Mouse (Mus musculus) heart, embryonic 10.5 days (tissue): ENCODE data around the gene Rxfp1. TPM values are rescaled to one million over a fixed set of nuclear protein-coding genes. Genes with fewer than 3 reads are reported as not detected.

Experiments
- DNase-seq: peaks from one replicate; pipeline ENCODE4 v3.0.0-alpha.2; 2017; ENCODE audit warnings: low spot score
- H3K27ac ChIP-seq: fragments of 300-500 bp; sonication (generic); 2 replicates; pipeline ENCODE4 v1.5.1; 2016; ENCODE audit warnings: mild to moderate bottlenecking
- H3K27me3 ChIP-seq: fragments of 300-500 bp; sonication (generic); 2 replicates; pipeline ENCODE4 v1.6.1; 2016; ENCODE audit warnings: mild to moderate bottlenecking; ENCODE audit not compliant: poor library complexity, insufficient read depth, severe bottlenecking
- H3K36me3 ChIP-seq: fragments of 300-500 bp; sonication (generic); 2 replicates; pipeline ENCODE4 v1.6.1; 2016; ENCODE audit warnings: mild to moderate bottlenecking, moderate library complexity
- H3K4me1 ChIP-seq: fragments of 300-500 bp; sonication (generic); 2 replicates; pipeline ENCODE4 v1.6.1; 2016; ENCODE audit warnings: mild to moderate bottlenecking
- H3K4me3 ChIP-seq: fragments of 300-500 bp; sonication (generic); 2 replicates; pipeline ENCODE4 v1.5.1; 2016; ENCODE audit warnings: mild to moderate bottlenecking, moderate library complexity
- H3K9me3 ChIP-seq: fragments of 300-500 bp; sonication (generic); 2 replicates; pipeline ENCODE4 v1.6.1; 2016; ENCODE audit warnings: mild to moderate bottlenecking, moderate library complexity
- WGBS: fragments of 180-500 bp; shearing (Covaris S2); methylation state at CpG from one replicate; pipeline ENCODE4 v1.1.7; 2016; 5-methylcytosine and 5-hydroxymethylcytosine counted together
- polyA plus RNA-seq: library from polyadenylated mRNA; unstranded; fragments of >200 nt; fragmentation: Nextera tagmentation; extraction: Ambion mirVana; gene quantifications from 2 replicates; pipeline ENCODE4 v1.2.1, GENCODE M21; 2016

Rxfp1 gene
- polyA plus RNA-seq, 1 experiment from 2014 or later = 2.8 TPM

GRCm38 (mm10) chr3:79652129-79652528, 85.6 kb downstream of the Rxfp1 start:
- no peaks in the 10 kb centered on the region for H3K4me1 ChIP-seq
- no peaks in the 10 kb centered on the region for H3K36me3 ChIP-seq
- WGBS = 87% methylated on average over 6 of the region's 6 CpGs
- no peaks in the 10 kb centered on the region for H3K9me3 ChIP-seq
- H3K4me3 ChIP-seq = no peak overlapping the region
- H3K27ac ChIP-seq = no peak overlapping the region
- DNase-seq = no peak
- no peaks in the 10 kb centered on the region for H3K27me3 ChIP-seq

- WGBS = 2% methylated on average over 11 of the region's 11 CpGs
- H3K36me3 ChIP-seq = peaks cover 27% of the 10 kb centered on the region
- DNase-seq = no peak
- no peaks in the 10 kb centered on the region for H3K27me3 ChIP-seq
- H3K9me3 ChIP-seq = no peaks in the 10 kb centered on the region
- peak within 1 kb of the TSS; percentile 90 for H3K27ac ChIP-seq
- H3K4me1 ChIP-seq = peaks cover 7% of the 10 kb centered on the region; the same call in 1 of the 2 replicates
- H3K4me3 ChIP-seq = peak within 1 kb of the TSS; percentile 79
These were observed 108.3 kb downstream of the Rxfp1 start, which contains the start of gene Etfdh for GRCm38 (mm10) chr3:79629416-79629730. Gene Etfdh, minus strand, starts transcription at chr3:79629500.

GRCm38 (mm10) chr3:79628561-79629415, 108.9 kb downstream of the Rxfp1 start, which contains the start of gene 4930579G24Rik:
Gene 4930579G24Rik, plus strand, starts transcription at chr3:79629079.
- Histone ChIP-seq H3K4me1 (peaks cover 7% of the 10 kb centered on the region; the same call in 1 of the 2 replicates), H3K36me3 (peaks cover 25% of the 10 kb centered on the region)
- WGBS = under 1% methylated on average over 60 of the region's 60 CpGs

GRCm38 (mm10) chr3:79628182-79628560, 109.5 kb downstream of the Rxfp1 start:
- 1% methylated on average over 9 of the region's 9 CpGs for WGBS
- peaks cover 19% of the 10 kb centered on the region for H3K36me3 ChIP-seq
- no peaks in the 10 kb centered on the region for H3K27me3 ChIP-seq
- peak overlapping the region; percentile 90 for H3K27ac ChIP-seq
- H3K9me3 ChIP-seq = no peaks in the 10 kb centered on the region
- H3K4me1 ChIP-seq = peaks cover 7% of the 10 kb centered on the region; the same call in 1 of the 2 replicates
- no peak for DNase-seq
- peak overlapping the region; percentile 79 for H3K4me3 ChIP-seq

More at GRCm38 (mm10) chr3:79628561-79629415, 108.9 kb downstream of the Rxfp1 start, which contains the start of gene 4930579G24Rik:
- Histone ChIP-seq H3K27ac (peak within 1 kb of the TSS; percentile 90), H3K4me3 (peak within 1 kb of the TSS; percentile 79), H3K9me3 (no peaks in the 10 kb centered on the region), H3K27me3 (no peaks in the 10 kb centered on the region)
- DNase-seq = peak; percentile 100

GRCm38 (mm10) chr3:79627484-79628181, 110.0 kb downstream of the Rxfp1 start:
- WGBS = 29% methylated on average over 10 of the region's 10 CpGs
- Histone ChIP-seq H3K9me3 (no peaks in the 10 kb centered on the region), H3K4me1 (peaks cover 7% of the 10 kb centered on the region; the same call in 1 of the 2 replicates), H3K27ac (peak overlapping the region; percentile 90), H3K27me3 (no peaks in the 10 kb centered on the region), H3K4me3 (peak overlapping the region; percentile 79), H3K36me3 (peaks cover 20% of the 10 kb centered on the region)
- DNase-seq = no peak

- no peaks in the 10 kb centered on the region for H3K27me3 ChIP-seq
- peaks cover 73% of the 10 kb centered on the region for H3K36me3 ChIP-seq
- no peak overlapping the region for H3K27ac ChIP-seq
- no peaks in the 10 kb centered on the region for H3K4me1 ChIP-seq
- no peak overlapping the region for H3K4me3 ChIP-seq
- H3K9me3 ChIP-seq = no peaks in the 10 kb centered on the region
- 94% methylated on average over 2 of the region's 2 CpGs for WGBS
- no peak for DNase-seq
These were observed 127.8 kb downstream of the Rxfp1 start for GRCm38 (mm10) chr3:79609886-79610285.

GRCm38 (mm10) chr3:79595468-79595867, 142.2 kb downstream of the Rxfp1 start:
- Histone ChIP-seq H3K36me3 (peaks cover 71% of the 10 kb centered on the region), H3K9me3 (no peaks in the 10 kb centered on the region), H3K27ac (no peak overlapping the region), H3K4me1 (peaks cover 6% of the 10 kb centered on the region; the same call in 1 of the 2 replicates), H3K27me3 (no peaks in the 10 kb centered on the region), H3K4me3 (no peak overlapping the region)
- WGBS = 90% methylated on average over 7 of the region's 7 CpGs
- no peak for DNase-seq

- peaks cover 35% of the 10 kb centered on the region for H3K36me3 ChIP-seq
- no peaks in the 10 kb centered on the region for H3K27me3 ChIP-seq
- peaks cover 6% of the 10 kb centered on the region; the same call in 1 of the 2 replicates for H3K4me1 ChIP-seq
- H3K4me3 ChIP-seq = peak overlapping the region; percentile 69
- no peak for DNase-seq
- H3K9me3 ChIP-seq = no peaks in the 10 kb centered on the region
- H3K27ac ChIP-seq = peak overlapping the region; percentile 89
- 5% methylated on average over 15 of the region's 15 CpGs for WGBS
These were observed 145.7 kb downstream of the Rxfp1 start for GRCm38 (mm10) chr3:79591793-79592471.

Other genes with a start within 250 kb of the Rxfp1 start
- 4.7 and 5.0 TPM in 2 replicates for gene Fnip2, start 170.1 kb downstream of the Rxfp1 start, polyA plus RNA-seq
- 145 and 186 TPM in 2 replicates for gene Ppid, start 146.5 kb downstream of the Rxfp1 start, polyA plus RNA-seq
- gene 4930579G24Rik, start 108.8 kb downstream of the Rxfp1 start, polyA plus RNA-seq = 24.0 and 25.1 TPM in 2 replicates
- gene Etfdh, start 108.4 kb downstream of the Rxfp1 start, polyA plus RNA-seq = 88.6 and 129 TPM in 2 replicates
- gene Tmem144, start 114.9 kb upstream of the Rxfp1 start, polyA plus RNA-seq = 7.9 and 11.4 TPM in 2 replicates
- gene Fam198b, start 146.7 kb upstream of the Rxfp1 start, polyA plus RNA-seq = 30.6 and 44.7 TPM in 2 replicates